Mouse (Mus musculus) embryonic fibroblast, embryonic 13.5 days (primary cell): ENCODE data around the gene Gm43738. TPM values are rescaled to one million over a fixed set of nuclear protein-coding genes. Genes with fewer than 3 reads are reported as not detected.

Experiments used
- H3K27ac ChIP-seq: 2 replicates; pipeline ENCODE4 v1.5.1; 2012; ENCODE audit warnings: low read length, control low read depth, inconsistent platforms; ENCODE audit not compliant: insufficient read depth
- H3K4me1 ChIP-seq: 2 replicates; pipeline ENCODE4 v1.6.1; 2011; ENCODE audit warnings: low read length; ENCODE audit not compliant: control insufficient read depth, insufficient read depth
- H3K4me3 ChIP-seq: 2 replicates; pipeline ENCODE4 v1.5.1; 2011; ENCODE audit warnings: mild to moderate bottlenecking, control low read depth, low read length; ENCODE audit not compliant: insufficient read depth
- CTCF ChIP-seq: IDR thresholded peaks from 2 replicates; pipeline ENCODE4 v1.5.1; 2011; ENCODE audit warnings: mild to moderate bottlenecking, control low read depth, low read length, moderate library complexity, borderline replicate concordance; ENCODE audit not compliant: insufficient read depth
- POLR2A ChIP-seq: IDR thresholded peaks from 2 replicates; pipeline ENCODE4 v1.6.1; 2011; ENCODE audit warnings: low read depth, mild to moderate bottlenecking, control low read depth, low read length, moderate library complexity
- polyA plus RNA-seq: library from polyadenylated mRNA; stranded (reverse); fragments of >200 nt; gene quantifications from 2 replicates; pipeline ENCODE4 v1.2.4, GENCODE M21; 2011; ENCODE audit warnings: low read depth; ENCODE audit not compliant: missing spikeins, insufficient read length

Gm43738 gene
- polyA plus RNA-seq, 1 experiment = not detected

DNA sequence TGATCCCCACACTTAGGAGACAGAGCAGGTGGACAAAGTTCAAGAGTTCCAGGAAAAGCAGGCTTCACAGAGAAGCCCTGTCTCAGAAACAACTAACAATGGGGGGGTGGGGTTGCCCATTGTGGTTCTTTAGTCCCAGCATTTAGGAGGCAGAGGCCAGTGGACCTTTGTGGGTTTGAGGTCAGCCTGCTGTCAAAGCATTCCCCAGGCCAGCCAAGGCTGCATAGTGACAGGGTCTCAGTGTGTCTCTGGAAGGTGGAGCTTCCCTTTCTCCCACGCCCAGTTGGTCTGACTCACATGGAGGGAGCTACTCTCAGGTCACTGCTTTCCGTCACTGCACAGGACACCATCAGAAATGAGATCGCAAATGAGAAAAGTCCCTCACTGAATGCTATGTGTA is 39.2 kb downstream of the Gm43738 start:
- Histone ChIP-seq H3K4me3 (no peak overlapping the region), H3K27ac (no peak overlapping the region), H3K4me1 (no peaks in the 10 kb centered on the region)
- TF ChIP-seq POLR2A (no peak), CTCF (no peak)

DNA sequence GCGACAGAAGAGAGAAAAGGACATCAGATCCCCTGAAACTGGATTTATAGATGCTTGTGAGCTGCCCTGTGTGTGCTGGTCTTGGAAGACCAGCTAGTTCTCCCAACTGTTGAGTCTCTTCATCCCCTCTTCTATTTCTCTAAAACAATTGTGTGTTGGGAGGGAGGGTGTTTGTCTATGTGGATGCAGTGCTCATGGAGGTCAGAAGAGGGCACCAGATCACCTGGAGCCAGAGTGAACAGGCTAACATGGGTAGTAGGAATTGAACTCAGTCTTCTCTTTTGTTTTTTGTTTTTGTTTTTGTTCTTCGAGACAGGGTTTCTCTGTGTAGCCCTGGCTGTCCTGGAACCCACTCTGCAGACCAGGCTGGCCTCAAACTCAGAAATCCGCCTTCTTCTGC is 42.1 kb downstream of the Gm43738 start:
- H3K4me1 ChIP-seq = no peaks in the 10 kb centered on the region
- H3K27ac ChIP-seq = no peak overlapping the region
- TF ChIP-seq CTCF (peak; percentile 53; the same call in 1 of the 2 replicates), POLR2A (no peak)
- H3K4me3 ChIP-seq = no peak overlapping the region

GRCm38 (mm10) chr3:89058361-89058760 is 42.5 kb downstream of the Gm43738 start:
- Histone ChIP-seq H3K4me3 (no peak overlapping the region), H3K4me1 (no peaks in the 10 kb centered on the region), H3K27ac (no peak overlapping the region)
- TF ChIP-seq CTCF (no peak), POLR2A (no peak)

DNA sequence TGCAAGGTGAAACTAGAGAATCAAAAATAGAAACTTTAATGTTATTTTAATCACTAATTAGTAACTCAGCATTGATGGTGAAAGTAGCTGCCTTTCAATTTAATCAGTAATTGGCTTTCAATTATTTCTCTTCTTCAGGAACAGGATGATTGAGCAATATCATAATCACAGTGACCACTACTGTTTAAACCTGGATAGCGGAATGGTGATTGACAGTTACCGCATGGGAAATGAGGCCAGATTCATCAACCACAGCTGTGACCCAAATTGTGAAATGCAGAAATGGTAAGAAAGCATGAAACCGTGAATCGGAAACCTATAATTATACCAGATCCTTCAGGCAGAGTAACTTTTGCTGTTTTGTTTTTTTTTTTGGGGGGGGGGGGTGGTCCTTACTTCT is 57.5 kb downstream of the Gm43738 start:
- Histone ChIP-seq H3K27ac (no peak overlapping the region), H3K4me1 (no peaks in the 10 kb centered on the region), H3K4me3 (no peak overlapping the region)
- TF ChIP-seq POLR2A (no peak), CTCF (no peak)

Other genes with a start within 250 kb of the Gm43738 start
- gene Msto1, start 187.1 kb downstream of the Gm43738 start, polyA plus RNA-seq = 21.5 and 27.5 TPM in 2 replicates
- gene Ash1l, start 150.5 kb downstream of the Gm43738 start, polyA plus RNA-seq = 47.4 and 50.1 TPM in 2 replicates
- gene Dap3, start 149.9 kb downstream of the Gm43738 start, polyA plus RNA-seq = 111 and 136 TPM in 2 replicates
- gene Rusc1, start 7.8 kb downstream of the Gm43738 start, polyA plus RNA-seq = 15.4 and 17.8 TPM in 2 replicates
- 145 and 176 TPM in 2 replicates for gene Fdps, start 860 bp upstream of the Gm43738 start, polyA plus RNA-seq
- not detected in 2 replicates for gene Pklr, start 35.0 kb upstream of the Gm43738 start, polyA plus RNA-seq
- 0.32 and 1.0 TPM in 2 replicates for gene Hcn3, start 59.1 kb upstream of the Gm43738 start, polyA plus RNA-seq
- gene Clk2, start 63.7 kb upstream of the Gm43738 start, polyA plus RNA-seq = 45.3 and 57.5 TPM in 2 replicates
- gene Scamp3, start 76.4 kb upstream of the Gm43738 start, polyA plus RNA-seq = 75.7 and 91.2 TPM in 2 replicates
- 46.9 and 49.5 TPM in 2 replicates for gene Fam189b, start 82.0 kb upstream of the Gm43738 start, polyA plus RNA-seq
- gene Gba, start 101.8 kb upstream of the Gm43738 start, polyA plus RNA-seq = 86.8 and 103 TPM in 2 replicates
- 60.8 and 83.1 TPM in 2 replicates for gene Thbs3, start 114.1 kb upstream of the Gm43738 start, polyA plus RNA-seq
- gene Mtx1, start 126.0 kb upstream of the Gm43738 start, polyA plus RNA-seq = 96.9 and 98.6 TPM in 2 replicates
- 1.1 and 2.5 TPM in 2 replicates for gene Muc1, start 128.0 kb upstream of the Gm43738 start, polyA plus RNA-seq
- gene Krtcap2, start 144.9 kb upstream of the Gm43738 start, polyA plus RNA-seq = 265 and 289 TPM in 2 replicates
- 14.2 and 24.2 TPM in 2 replicates for gene Trim46, start 145.2 kb upstream of the Gm43738 start, polyA plus RNA-seq
- gene Dpm3, start 158.3 kb upstream of the Gm43738 start, polyA plus RNA-seq = 47.2 and 51.3 TPM in 2 replicates
- gene Slc50a1, start 169.5 kb upstream of the Gm43738 start, polyA plus RNA-seq = 91.5 and 103 TPM in 2 replicates
- 4.1 and 7.1 TPM in 2 replicates for gene Efna1, start 180.0 kb upstream of the Gm43738 start, polyA plus RNA-seq
- 7.1 and 8.7 TPM in 2 replicates for gene Efna3, start 221.9 kb upstream of the Gm43738 start, polyA plus RNA-seq
- 11.2 and 11.4 TPM in 2 replicates for gene Efna4, start 236.9 kb upstream of the Gm43738 start, polyA plus RNA-seq
- gene Adam15, start 248.9 kb upstream of the Gm43738 start, polyA plus RNA-seq = 112 and 136 TPM in 2 replicates